Mouse (Mus musculus) ES-E14 (cell line): ENCODE measurements at regions not wholly inside any gene's neighbourhood (a gene's known extent, or its start where the extent isn't known, plus 50 kb on each side); places are given as distances from the start of the nearest gene placed in this dataset.

ENCODE experiments used
- MAFK ChIP-seq: IDR thresholded peaks from 2 replicates; pipeline ENCODE4 v1.6.1; 2014; ENCODE audit warnings: mild to moderate bottlenecking, low read depth, low read length, inconsistent platforms; ENCODE audit not compliant: insufficient read depth
- ZNF384 ChIP-seq: IDR thresholded peaks from 2 replicates; pipeline ENCODE4 v1.6.1; 2012; ENCODE audit warnings: low read depth, low read length, inconsistent platforms

GRCm38 (mm10) chr10:37447333-37448204 is 308.8 kb upstream of the Marcks start:
- TF ChIP-seq MAFK (no peak), ZNF384 (no peak)
